Mouse (Mus musculus) lung, embryonic 14.5 days (tissue): Measurements from ENCODE around the gene Abhd16b. TPM values are rescaled to one million over a fixed set of nuclear protein-coding genes. Genes with fewer than 3 reads are reported as not detected.
"Not testable (repeated sequence)": the region's sequence is repeated elsewhere in the genome, so short reads cannot be mapped to it uniquely, and the experiment has no call there.

Source experiments
- ATAC-seq: fragments of 200-750 bp; cut with Nextera tagmentation; 2 replicates; pipeline ENCODE4 v1.8.0; 2017; ENCODE audit warnings: mild to moderate bottlenecking, moderate TSS enrichment, moderate library complexity; ENCODE audit not compliant: insufficient read depth
- DNase-seq: peaks from one replicate; pipeline ENCODE4 v3.0.0-alpha.2; 2015
- H3K27ac ChIP-seq: fragments of 300-500 bp; sonication (generic); 2 replicates; pipeline ENCODE4 v1.5.1; 2014; ENCODE audit warnings: low read depth, mild to moderate bottlenecking, moderate library complexity
- H3K27me3 ChIP-seq: fragments of 300-500 bp; sonication (generic); 2 replicates; pipeline ENCODE4 v1.6.1; 2014; ENCODE audit warnings: low read length, control low read depth; ENCODE audit not compliant: insufficient read depth
- H3K36me3 ChIP-seq: fragments of 300-500 bp; sonication (generic); 2 replicates; pipeline ENCODE4 v1.6.1; 2014; ENCODE audit warnings: control low read depth; ENCODE audit not compliant: insufficient read depth
- H3K4me1 ChIP-seq: fragments of 300-500 bp; sonication (generic); 2 replicates; pipeline ENCODE4 v1.6.1; 2014; ENCODE audit warnings: antibody characterized with exemption, control low read depth; ENCODE audit not compliant: insufficient read depth
- H3K4me2 ChIP-seq: fragments of 300-500 bp; sonication (generic); 2 replicates; pipeline ENCODE4 v1.6.1; 2014; ENCODE audit warnings: mild to moderate bottlenecking
- H3K4me3 ChIP-seq: fragments of 300-500 bp; sonication (generic); 2 replicates; pipeline ENCODE4 v1.5.1; 2014; ENCODE audit warnings: low read depth, low read length
- H3K9ac ChIP-seq: fragments of 300-500 bp; sonication (generic); 2 replicates; pipeline ENCODE4 v1.6.1; 2014
- H3K9me3 ChIP-seq: fragments of 300-500 bp; sonication (generic); 2 replicates; pipeline ENCODE4 v1.6.1; 2016; ENCODE audit warnings: low read depth, low read length, control low read depth
- CTCF ChIP-seq: IDR thresholded peaks from 2 replicates; pipeline ENCODE4 v1.5.1; 2016; ENCODE audit warnings: antibody characterized with exemption, low read depth
- WGBS: fragments of 180-500 bp; shearing (Covaris S2); extraction: QIAGEN DNeasy Blood & Tissue Kit; methylation state at CpG from one replicate; pipeline ENCODE4 v1.1.7; 2014; 5-methylcytosine and 5-hydroxymethylcytosine counted together
- polyA plus RNA-seq: library from polyadenylated mRNA; unstranded; fragments of >200 nt; fragmentation: Nextera tagmentation; extraction: Ambion mirVana; gene quantifications from 2 replicates; pipeline ENCODE4 v1.2.1, GENCODE M21; 2014

Abhd16b gene
- polyA plus RNA-seq, 1 experiment from 2014 or later, result 0.13 TPM

DNA sequence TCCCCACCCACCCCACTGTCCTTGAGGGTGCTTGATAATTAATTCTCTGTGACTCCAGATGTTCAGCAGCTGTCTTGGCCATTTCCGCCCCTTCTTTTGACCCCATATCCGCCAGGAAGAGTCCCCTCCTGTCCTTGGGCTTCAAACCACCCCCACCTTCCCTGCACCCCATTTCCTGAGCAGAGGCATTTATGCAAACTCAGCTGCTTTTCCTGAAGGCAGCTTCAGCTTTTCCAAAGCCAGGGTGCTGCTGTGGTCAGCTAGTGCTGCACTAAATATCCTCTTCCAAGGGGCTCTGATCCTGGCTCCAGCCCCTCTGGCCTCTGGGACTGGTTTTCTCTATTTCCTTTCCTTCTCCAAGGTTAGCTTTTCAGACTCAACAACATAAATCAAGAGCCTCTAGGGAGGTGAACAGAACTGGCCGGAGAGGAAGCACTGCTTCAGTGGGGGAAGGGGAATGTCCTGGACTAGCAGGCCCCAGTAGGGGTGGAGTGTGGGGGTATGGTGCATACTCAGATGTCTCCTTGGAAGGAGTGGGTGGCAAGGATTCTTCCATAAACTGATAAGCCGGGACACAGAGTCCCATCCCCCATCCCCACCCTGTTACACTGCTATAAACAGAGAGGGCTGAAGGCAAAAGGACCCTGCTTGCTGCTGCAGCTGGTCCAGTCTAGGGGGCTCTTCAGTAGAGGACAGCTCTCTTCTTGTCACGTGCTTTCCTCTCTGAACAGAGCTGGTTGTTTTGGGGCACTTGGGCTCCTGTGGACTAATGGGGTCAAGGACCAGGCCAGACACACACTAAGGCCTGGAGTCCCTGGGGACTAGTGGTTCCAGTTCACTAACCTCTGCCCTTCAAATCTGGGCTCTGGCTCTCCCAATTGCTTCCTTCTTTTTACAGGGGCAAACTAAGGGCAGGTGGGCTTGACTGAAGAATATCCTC, 5.4 kb upstream of the Abhd16b start:
- Histone ChIP-seq H3K36me3 (no peaks in the 10 kb centered on the region), H3K9ac (peak overlapping the region; percentile 13; the same call in 1 of the 2 replicates), H3K27ac (peak overlapping the region; percentile 76), H3K4me3 (no peak overlapping the region), H3K27me3 (no peaks in the 10 kb centered on the region), H3K4me2 (peak overlapping the region; percentile 15; the same call in 1 of the 2 replicates), H3K4me1 (peaks cover 6% of the 10 kb centered on the region; the same call in 1 of the 2 replicates), H3K9me3 (no peaks in the 10 kb centered on the region)
- ATAC-seq (peak; percentile 94), DNase-seq (peak; percentile 70)
- TF ChIP-seq CTCF, result no peak
- WGBS, result 8% methylated on average over 5 of the region's 5 CpGs

DNA sequence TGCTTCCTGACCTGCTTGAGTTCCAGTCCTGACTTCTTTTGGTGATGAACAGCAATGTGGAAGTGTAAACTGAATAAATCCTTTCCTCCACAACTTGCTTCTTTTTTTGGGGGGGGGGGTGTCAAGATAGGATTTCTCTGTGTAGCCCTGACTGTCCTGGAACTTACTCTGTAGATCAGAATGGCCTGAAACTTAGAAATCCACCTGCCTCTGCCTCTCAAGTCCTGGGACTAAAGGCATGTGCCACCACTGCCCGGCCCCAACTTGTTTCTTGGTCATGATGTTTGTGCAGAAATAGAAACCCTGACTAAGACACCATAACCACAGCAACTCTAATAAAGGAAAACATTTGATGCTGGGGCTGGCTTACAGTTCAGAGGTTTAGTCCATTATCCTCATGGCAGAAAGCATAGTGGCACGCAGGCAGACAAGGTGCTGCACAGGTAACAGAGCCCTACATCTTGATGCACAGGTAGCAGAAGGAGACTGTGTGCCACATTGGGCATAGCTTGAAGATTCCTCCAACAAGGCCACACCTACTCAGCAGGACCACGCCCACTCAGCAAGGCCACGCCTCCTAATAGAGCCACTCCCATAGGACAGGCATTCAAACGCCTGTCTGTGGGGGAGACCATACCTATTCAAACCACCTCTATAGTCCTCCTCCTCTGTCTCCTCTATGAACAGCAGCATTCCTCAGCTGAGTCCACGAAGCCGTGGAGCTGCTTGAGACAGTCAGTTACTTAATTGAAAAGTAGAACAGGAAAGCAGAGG, 1.4 kb upstream of the Abhd16b start:
- Histone ChIP-seq H3K27me3 (no peaks in the 10 kb centered on the region), H3K9ac (no peak overlapping the region), H3K4me3 (no peak overlapping the region), H3K27ac (no peak overlapping the region), H3K36me3 (no peaks in the 10 kb centered on the region), H3K4me1 (peaks cover 6% of the 10 kb centered on the region; the same call in 1 of the 2 replicates), H3K4me2 (no peak overlapping the region), H3K9me3 (no peaks in the 10 kb centered on the region)
- TF ChIP-seq CTCF, result no peak
- peak; percentile 39 for DNase-seq
- no peak for ATAC-seq
- 24% methylated on average over 7 of the region's 7 CpGs for WGBS

DNA sequence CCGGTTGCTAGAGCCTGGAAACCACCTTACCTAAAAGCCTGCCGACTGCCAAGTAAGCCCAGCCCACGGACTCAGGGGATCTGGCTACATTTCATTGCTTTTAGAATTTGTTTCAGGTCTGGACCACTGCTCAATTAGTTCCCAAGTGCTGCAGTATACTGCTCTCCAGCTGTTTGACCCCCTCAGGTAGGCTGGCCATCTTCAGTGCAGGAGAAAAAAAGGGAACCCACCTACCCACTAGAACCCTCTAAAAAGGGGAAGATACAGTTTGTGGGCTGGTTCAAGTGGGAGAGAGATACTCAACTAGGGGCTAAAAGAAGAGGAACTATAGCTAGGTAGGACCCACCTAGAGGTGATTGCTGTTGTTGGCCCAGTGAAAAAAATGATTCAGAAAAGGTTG, 800 bp upstream of the Abhd16b start:
- no peaks in the 10 kb centered on the region for H3K9me3 ChIP-seq
- 40% methylated on average over 3 of the region's 3 CpGs for WGBS
- no peaks in the 10 kb centered on the region for H3K27me3 ChIP-seq
- no peak overlapping the region for H3K4me2 ChIP-seq
- no peak overlapping the region for H3K27ac ChIP-seq
- ATAC-seq, result no peak
- no peaks in the 10 kb centered on the region for H3K36me3 ChIP-seq
- no peak for DNase-seq
- H3K4me3 ChIP-seq, result no peak overlapping the region
- no peak for TF ChIP-seq CTCF
- no peak overlapping the region for H3K9ac ChIP-seq
- H3K4me1 ChIP-seq, result peaks cover 6% of the 10 kb centered on the region; the same call in 1 of the 2 replicates

DNA sequence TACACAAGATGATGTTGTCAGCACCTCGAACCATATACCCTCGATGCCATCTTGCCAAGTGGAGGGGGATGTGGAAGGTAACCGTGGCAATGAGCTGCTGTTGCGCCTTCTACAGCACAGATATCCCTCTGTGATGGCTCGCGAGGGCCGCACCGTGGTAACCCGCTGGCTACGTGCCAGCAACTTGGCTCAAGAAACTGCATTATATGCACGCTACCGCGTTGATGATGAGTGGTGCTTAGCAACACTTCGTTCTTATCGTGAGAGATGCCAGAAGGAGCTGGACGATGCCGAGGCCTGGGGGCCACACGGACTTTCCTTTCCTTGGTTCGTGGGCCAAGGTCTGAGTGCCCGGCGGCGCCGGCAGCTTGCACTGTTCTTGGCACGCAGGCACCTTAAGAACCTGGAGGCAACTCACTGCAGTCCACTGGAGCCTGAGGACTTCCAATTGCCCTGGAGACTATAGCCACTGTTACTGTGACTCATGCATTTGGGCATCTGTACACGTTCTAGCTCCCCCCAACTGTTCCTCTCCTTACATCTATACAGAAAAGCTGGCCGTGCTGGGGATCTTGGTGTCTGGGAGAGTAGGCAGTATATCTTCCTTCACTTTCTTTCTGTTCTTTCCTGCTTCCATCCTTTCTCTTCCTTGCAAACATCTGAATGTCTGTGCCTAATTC, 1.4 kb downstream of the Abhd16b start:
- no peak overlapping the region for H3K4me3 ChIP-seq
- no peaks in the 10 kb centered on the region for H3K27me3 ChIP-seq
- DNase-seq (peak; percentile 37), ATAC-seq (no peak)
- no peak overlapping the region for H3K9ac ChIP-seq
- H3K4me1 ChIP-seq, result no peaks in the 10 kb centered on the region
- peaks cover under 1% of the 10 kb centered on the region; the same call in 1 of the 2 replicates for H3K36me3 ChIP-seq
- 66% methylated on average over 26 of the region's 26 CpGs for WGBS
- no peak overlapping the region for H3K4me2 ChIP-seq
- no peak overlapping the region for H3K27ac ChIP-seq
- no peak for TF ChIP-seq CTCF
- no peaks in the 10 kb centered on the region for H3K9me3 ChIP-seq

DNA sequence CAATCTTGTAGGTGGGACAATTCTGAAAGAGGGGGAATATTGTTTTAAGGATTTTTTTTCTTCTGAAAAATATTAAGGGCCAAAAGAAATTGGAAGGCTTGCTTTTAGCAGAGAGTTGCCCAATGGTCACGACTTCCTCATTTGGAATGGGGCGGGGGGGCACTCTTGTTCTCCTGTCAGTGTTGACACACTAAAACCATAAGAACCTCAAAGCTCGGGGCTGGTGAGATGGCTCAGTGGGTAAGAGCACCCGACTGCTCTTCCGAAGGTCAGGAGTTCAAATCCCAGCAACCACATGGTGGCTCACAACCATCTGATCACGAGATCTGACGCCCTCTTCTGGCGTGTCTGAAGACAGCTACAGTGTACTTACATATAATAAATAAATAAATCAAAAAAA, 2.8 kb downstream of the Abhd16b start:
- not testable (repeated sequence) for H3K27me3 ChIP-seq, DNase-seq, H3K9ac ChIP-seq, H3K9me3 ChIP-seq, ATAC-seq, H3K4me1 ChIP-seq, H3K27ac ChIP-seq, H3K4me3 ChIP-seq
- WGBS, result 58% methylated on average over 8 of the region's 8 CpGs
- Histone ChIP-seq H3K36me3 (peaks cover 15% of the 10 kb centered on the region), H3K4me2 (peak overlapping the region; percentile 88; the same call in 1 of the 2 replicates)

DNA sequence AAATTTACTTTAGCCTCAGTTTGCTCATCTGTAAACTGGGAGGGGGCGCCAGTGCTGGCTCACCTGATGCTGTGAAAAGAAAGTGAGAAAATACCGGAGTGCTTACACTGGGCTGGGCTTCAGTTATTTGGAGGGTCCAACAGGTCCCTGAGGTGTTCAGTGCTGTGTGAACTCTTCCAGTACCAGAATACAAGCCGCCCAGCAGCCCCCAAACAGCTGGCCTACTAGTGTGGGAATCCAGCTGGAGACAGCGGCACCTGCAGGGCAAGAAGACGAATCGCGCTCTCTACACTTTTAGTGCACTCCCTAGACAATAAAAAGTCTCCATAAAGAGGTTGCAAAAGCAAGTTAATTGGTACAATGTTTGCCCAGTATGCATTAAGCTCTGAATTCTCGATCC, 3.3 kb downstream of the Abhd16b start:
- peak; percentile 86 for DNase-seq
- WGBS, result 13% methylated on average over 8 of the region's 8 CpGs
- Histone ChIP-seq H3K9me3 (no peaks in the 10 kb centered on the region), H3K27ac (peak overlapping the region; percentile 96), H3K9ac (peak overlapping the region; percentile 59), H3K4me1 (no peaks in the 10 kb centered on the region), H3K4me3 (peak overlapping the region; percentile 92), H3K36me3 (peaks cover 19% of the 10 kb centered on the region), H3K27me3 (no peaks in the 10 kb centered on the region), H3K4me2 (peak overlapping the region; percentile 88)
- peak; percentile 55 for ATAC-seq
- peak; percentile 70 for TF ChIP-seq CTCF
